Mouse (Mus musculus) cortical plate, adult 2 months (tissue): ENCODE measurements around the gene Ss18l2.

Source experiments
- CTCF ChIP-seq: fragments of 200-500 bp; IDR thresholded peaks from 2 replicates; pipeline ENCODE4 v1.5.1; 2011; ENCODE audit warnings: mild to moderate bottlenecking, control low read depth, low read length; ENCODE audit not compliant: insufficient read depth; ENCODE audit errors: extremely low read depth
- POLR2A ChIP-seq: fragments of 200-500 bp; IDR thresholded peaks from 2 replicates; pipeline ENCODE4 v1.6.1; 2011; ENCODE audit warnings: mild to moderate bottlenecking, low read length, control low read depth; ENCODE audit not compliant: insufficient read depth; ENCODE audit errors: extremely low read depth

DNA sequence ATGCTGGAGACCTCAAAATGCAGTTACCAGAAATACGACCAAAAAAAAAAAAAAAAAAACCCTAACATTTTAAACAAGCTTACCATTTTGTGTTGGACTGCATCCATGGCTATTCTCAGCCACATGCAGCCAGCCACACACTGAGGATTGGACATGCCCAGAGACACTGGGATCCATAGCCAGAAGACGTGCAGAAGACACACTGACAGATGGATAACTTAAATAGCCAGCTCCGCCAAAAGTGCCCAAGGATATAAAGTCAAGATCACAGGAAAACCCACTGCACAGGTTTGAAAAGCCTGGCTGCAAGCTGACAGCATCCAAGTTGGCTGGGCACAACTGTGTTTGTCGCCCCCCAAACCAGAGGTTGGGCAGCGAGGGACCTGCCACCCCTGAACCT is 46.0 kb upstream of the Ss18l2 start:
- no peak for TF ChIP-seq CTCF
- TF ChIP-seq POLR2A, result no peak
